Mouse (Mus musculus): ENCODE results near the gene Tns4.

Tns4 gene

DNA sequence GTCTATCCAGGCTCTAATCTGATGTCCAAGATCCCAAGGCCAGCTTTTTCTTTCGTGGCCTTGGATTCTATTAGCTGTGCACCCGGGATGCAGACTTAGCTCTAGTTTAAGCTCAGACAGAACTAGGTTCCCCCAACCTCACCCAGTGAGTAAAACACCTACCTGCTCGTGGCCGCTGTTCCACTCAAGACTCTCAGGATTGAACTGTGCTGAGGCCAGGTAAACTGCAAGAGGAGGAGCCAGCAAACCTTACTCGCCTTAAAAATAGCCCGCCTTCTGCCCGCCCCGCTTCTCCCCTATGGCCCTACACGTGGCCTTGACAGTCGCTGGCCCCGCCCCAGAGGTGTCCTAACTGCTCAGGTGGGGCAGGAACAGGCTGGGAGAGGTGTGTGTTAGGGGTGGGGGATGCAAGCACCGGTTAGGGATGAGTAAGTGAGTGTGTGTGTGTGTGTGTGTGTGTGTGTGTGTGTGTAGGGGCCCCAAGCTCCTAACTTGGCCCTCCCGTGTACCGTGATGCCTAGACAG, at the start of gene Tns4:
Tns4 (minus strand) TSS at position 230 of the 525 bp plus-strand sequence.
- DNase-seq (ENCODE audit: low read depth, low spot score) = no peak

DNA sequence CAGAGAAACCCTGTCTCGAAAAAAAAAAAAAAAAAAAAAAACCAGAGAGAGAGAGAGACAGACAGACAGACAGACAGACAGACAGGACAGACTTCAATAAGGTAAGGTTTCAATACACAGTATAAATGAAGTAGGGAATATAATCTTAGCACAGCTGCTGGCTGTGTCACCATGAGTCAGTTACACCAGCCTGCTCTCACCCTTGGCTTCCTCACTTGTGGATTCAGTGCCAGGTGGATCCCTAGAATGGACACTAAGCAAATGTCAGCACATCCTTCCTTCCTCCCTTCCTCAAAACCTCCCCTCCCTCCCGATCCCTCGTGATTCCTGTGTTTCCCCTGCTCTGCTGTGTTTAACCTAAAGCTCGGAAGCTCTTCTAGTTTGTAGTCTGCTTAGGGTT, 48.3 kb upstream of the Tns4 start:
- no peak for DNase-seq (ENCODE audit: low read depth, low spot score)

DNA sequence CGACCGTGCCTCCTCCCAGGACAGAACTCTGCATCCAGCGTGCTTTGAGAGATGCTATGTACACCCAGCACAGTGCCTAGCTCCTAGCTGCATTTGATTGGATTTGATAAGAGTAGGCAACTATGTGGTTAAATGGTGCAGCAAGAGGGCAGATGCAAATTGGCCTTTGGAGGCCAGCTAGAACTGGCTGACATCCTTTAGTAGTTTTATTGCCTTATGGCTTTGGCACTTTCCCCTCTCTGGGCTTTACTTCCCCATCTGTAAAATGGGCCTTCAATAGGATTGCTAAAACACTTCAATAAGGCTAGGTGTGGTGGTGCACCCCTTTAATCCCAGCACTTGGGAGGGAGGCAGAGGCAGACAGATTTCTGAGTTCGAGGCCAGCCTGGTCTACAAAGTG, 47.9 kb upstream of the Tns4 start:
- DNase-seq (ENCODE audit: low read depth, low spot score) = no peak

DNA sequence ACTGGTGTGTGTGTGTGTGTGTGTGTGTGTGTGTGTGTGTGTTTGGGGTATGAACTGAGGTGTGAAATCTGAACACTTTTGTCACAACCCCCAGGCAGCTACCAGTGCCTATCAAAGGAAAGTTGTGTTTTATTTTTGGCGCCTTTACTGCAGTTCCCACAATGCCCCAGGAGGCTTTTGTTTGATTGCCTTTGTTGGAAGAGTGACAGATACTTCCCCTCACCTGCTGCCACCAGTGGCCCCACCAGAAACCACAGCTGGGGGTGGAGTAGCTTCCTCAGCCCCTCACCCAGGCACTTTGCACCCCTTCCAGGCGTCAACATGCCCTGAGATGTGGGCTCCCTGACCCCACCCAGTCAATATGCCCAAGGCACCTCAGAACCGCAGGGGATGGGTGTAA, 47.3 kb upstream of the Tns4 start:
- no peak for DNase-seq (ENCODE audit: low read depth, low spot score)

DNA sequence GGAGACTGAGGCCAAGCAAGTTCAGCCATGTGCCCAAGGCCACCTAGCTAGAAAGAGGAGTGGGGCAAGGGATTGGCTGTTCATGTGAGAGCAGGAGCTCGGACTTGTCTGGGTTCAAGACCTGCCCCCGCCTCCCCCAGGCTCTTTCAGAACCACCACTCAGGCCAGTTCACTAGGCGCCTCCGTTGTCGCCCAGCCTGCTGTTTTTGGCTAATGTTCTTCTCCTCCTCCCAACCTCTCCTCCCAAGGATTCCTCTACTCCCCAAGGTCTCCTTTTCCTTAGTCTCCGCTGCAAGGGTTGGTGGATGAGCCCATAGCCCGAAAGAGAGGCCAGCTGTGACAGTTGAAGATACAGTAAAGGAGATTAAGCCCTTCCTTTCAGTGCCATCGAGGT, 45.9 kb upstream of the Tns4 start:
- DNase-seq (ENCODE audit: low read depth, low spot score) = no peak

DNA sequence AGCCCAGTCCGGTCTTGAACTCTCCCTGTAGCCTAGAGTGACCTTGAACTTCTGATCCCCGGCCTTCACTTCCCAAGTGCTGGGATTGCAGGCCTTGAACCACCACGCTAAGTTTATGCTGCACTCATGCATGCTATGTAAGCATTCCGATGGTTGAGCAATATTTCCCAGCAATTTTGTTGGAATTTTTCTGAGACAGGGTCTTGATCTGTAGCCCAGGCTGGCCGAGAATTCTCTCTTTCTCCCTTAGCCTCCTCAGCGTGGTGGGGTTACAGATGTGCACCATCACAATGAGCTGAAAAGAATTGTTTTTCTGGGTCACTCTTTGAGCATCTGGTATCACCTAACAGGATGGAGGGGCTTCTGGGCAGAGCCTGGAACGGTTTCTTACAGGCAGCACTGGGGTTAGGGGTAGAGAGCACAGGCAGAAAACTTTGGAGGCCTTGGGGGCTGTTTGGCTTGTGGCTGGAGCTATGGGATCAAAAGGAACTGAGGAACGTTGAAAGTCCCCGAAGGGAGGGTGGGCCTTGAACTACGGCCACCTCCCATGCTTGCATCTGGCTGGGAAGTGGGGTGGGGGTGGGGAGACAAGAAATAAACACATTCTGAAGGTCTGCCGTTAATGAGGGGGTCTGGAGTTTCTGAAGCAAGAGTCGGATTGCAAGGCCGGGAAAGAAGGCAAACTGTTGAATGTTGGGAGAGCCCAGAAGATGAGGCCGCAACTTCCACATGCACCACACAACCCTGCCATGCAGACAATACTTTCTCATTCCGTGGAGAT, 45.4 kb upstream of the Tns4 start:
- no peak for DNase-seq (ENCODE audit: low read depth, low spot score)

DNA sequence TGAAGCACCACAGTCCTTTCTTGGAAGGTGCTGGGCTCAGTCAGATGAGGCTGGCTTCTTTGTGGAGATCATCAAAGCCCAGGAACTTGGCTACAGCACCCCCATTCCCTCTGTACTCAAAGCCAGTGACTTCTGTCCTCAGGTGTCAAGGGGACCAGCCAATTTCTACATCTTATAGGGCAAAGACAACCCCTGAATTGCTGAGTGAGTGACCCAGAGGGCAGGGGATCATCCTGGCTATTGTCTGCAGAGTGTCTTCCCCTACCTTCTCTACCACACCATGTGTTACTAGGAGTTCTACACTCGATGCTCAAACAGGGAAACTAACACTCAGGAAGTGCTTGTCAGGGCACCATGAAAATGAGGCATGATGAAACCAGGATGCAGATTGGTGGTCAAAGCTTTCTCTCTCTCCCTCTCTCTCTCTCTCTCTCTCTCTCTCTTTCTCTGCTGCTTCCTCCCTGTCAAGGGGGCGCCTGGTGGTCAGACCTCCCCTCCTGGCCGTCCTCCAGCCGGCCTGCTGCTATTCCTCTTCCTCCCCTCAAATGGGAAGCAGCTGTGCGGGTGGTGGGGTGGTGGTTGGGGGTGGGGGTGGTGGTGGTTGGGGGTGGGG, 44.3 kb upstream of the Tns4 start:
- DNase-seq (ENCODE audit: low read depth, low spot score) = no peak

DNA sequence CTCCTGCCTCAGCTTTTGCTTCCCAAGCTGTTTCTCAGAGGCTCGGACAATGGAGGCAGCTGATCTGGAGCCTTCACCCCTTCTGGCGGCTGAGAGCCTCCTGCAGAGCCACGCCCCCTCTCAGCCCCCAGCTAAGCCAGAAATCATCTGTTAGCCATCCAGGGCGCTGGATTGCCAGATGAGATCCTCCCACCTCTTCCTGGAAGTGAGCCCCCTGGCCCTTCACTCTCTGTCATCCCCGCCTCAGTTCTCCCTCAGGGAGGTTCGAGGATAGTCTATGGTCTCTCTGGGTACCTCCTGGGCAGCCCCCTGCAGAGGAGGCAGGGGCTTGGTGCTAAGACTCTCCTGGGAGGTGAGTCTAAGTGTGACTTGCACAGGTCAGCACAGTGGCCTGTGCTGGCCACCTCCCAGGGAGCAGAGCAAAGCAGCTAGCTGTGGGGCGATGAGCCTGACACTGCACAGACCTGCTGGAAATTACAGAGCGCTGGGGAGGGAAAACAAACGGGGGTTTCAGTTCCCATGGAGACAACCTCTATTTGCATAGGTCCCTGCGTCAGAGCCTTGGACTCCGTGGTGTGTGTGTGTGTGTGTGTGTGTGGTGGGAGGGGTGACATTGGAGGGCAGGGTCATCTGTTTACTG, 43.1 kb upstream of the Tns4 start:
- DNase-seq (ENCODE audit: low read depth, low spot score) = no peak

DNA sequence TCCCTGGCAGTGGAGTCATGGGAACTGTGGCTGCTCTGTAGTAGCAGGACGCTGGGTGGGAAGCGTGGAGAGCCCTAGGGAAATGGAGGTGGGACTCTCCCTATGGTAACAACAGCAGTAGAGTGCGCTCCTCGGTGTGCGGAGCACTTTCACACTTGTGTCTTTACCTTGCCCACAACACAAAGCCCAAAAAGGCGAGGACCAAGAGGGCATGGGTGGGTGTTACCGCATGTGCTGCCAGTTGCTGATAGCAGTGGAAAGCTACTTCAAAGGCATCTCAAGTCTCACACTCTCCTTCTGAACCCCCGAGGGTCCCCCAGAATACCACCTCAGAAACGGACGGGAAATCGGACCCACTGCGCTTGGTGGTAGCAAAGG, 42.3 kb upstream of the Tns4 start:
- no peak for DNase-seq (ENCODE audit: low read depth, low spot score)

DNA sequence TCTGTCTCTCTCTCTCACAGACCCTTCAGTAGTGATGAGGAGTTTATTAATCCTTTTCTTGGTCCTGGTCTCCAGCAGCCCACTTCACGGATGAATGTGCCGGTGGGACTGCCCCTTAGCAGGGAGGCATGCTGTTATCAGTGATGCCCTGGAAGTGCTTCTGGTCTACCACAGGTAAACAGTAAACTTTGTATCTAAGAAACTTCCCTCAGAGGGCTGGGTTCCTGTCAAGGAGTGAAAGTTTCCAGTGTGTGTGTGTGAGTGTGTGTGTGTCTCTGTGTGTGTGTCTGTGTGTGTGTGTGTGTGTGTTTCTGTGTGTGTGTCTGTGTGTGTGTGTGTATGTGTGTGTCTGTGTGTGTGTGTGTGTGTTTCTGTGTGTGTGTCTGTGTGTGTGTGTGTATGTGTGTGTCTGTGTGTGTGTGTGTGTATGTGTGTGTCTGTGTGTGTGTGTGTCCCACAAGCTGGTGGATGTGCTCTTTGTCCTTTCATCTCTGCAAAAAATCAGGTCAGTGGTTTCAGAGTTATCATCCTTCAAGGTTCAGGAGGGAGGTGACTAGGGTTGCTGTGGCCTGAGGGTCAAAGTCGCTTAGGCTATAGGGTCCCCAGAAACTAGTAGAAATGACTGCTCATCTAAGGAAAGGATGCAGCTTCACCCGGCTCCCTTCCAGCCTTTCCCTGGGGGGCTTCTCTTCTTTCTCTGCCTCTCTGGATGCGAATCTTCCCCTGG, 41.8 kb upstream of the Tns4 start:
- no peak for DNase-seq (ENCODE audit: low read depth, low spot score)

DNA sequence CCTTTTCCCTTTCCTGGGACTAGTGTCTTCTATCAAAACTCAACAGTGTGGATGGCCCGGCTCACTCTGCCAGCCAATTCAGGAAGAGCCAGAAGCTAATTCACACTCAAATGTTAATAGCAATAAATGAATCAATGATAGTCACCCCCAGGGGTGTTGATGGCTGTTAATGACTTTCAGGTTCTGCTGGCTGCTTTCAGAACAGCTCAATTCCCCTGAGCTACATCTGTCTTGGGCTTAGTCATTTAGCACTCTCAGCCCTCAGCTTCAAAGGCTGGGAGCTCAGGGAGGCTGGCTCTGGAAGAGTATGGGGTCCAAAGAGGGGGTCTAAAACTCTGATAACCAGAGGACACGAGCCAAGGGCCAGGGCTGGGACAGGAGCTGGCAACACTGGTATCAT, 40.2 kb upstream of the Tns4 start:
- no peak for DNase-seq (ENCODE audit: low read depth, low spot score)

DNA sequence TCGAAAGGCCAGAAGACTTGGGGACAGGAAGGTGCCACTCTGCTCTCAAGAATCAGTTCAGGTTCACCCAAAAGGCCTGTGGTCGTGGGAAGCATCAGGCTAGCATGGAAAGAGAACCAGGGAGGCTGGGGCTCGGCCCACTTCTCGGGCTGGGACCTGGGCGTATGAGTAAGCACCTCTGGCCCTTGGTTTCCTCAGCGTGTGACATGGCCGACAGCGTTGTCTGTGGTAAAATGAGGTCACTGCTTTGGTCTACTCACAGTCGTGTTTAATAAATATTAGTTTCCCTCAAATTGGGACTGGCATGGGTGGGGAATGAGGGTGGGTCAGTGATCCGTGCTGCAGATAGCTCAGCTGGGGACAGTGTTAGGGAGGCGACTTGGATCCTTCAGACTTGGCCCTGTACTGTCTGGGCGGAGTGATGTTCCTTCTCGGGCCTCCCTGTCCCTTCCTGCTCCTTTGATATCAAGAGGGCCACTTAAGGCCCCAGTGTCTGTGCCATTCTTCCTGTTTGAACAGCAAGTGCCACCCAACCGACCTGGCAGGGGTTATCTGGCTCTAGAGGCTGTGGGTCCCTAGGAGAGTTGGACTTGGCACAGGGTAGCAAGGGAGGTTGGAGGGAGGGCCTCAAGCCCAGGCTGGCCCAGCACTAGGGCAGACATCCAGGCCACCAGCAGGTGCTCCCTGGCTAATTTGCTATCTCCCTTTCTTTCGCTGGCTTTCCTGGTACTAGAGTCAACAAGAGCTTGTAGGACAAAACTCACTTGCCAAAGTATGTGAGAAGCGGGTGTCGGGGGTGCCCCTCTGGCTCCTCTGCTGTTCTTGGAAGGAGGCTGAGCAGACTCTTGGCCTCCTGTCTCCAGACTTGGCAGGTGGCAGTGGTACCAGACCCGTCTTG, 38.9 kb upstream of the Tns4 start:
- DNase-seq (ENCODE audit: low read depth, low spot score) = no peak

DNA sequence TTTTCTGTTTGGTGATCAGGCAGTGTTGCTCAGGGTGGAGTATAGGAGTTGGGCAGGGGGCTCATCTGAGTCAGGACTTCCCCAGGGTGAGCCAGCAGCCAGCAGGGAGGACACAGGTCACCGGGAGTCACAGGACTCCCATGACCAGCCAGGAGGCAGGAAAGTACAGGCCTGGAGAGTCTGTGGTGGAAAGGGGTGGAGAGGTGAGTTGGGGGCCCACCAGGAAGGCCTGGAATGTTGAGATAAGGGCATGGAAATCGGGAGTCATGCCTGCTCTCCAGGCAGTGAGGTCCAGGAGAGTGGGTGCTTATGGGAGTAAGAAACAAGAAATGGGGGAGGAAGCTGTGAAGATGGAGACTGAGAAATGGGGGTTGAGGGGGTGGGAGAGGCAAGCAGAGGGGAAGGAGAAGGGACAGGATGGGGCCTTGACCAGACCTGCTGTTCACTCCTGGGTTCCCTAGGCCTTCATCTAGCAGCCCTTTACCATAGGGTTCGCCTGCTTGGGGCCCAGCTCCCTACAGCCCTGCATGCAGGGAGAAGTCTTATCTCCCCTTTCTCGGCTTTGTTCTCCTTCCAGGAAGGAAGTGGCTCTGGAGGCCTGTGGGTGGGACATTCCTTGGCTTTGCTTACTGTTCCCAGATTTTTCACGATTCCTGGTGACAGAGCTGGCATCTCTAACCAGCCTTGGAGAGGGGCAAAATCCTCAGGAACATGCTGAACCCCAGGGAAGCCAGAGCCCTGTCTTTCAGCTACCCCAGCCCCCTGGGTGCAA, 37.6 kb upstream of the Tns4 start:
- DNase-seq (ENCODE audit: low read depth, low spot score) = peak; percentile 68

DNA sequence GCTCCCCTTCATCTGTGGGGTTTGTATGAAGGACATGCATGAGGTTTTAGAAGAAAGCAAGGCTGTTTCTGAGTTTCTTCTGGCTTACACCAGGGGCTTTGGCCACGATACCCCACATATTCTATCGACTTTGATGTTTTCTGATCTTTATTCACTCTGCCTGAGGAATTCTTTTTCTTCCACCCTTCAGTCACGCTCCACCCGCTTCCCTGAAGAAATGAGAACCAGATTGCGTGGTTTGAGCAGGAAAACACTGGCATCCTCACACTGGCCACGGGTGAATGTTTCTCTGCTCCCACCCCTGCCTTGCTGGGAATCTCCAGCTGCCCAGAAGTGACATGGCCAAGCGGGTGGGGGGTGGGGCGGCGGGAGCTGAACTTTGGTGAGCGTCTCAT, 35.5 kb upstream of the Tns4 start:
- peak; percentile 22 for DNase-seq (ENCODE audit: low read depth, low spot score)

DNA sequence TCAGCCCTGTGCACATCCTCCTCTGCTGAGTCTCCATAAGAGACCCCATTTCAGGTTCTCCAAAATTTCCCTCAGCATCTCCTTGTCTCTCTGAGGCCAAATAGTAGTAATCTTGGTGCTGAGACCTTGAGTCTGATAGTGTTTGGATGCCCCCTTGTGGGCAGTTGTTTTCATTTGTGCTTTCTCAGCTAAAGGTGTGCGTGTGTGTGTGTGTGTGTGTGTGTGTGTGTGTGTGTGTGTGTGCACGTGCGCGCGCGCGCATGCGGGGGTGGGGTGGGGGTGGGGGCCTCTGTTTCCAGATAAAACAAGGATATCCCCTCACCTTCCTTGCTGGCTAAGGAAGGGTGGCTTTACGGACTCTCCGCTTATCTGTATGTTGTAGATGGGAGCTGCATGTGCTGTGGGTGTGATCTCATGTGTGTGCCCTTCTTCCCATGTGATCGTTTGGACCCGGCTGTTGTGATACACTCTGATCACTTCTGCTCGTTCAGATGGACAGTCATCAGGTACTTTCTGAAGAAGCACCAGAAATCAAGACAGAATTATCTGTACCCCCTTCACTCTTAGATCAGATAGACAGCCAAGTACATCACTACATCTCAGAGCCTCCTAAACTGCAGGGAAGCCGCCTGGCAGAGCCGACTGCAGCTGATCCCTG, 35.0 kb upstream of the Tns4 start:
- DNase-seq (ENCODE audit: low read depth, low spot score) = no peak

DNA sequence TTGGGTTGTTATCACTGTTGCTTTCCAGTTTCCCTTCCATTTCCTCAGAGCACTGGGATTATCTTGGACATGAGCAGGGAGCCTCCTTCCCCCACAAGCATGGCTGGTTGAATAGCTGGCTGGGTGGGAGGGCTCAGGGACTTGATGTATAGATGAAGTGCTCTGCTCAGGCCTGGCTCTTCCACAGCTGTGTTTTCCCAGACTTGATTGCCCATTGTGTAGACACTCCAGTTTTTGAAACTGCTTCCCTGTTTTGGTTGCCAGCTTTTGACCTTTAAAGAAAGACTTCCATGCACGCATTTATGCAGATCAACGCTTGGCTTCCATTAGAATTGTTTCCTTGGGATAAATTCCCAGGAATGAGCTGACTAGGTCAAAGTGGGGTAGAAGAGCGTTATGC, 33.6 kb upstream of the Tns4 start:
- DNase-seq (ENCODE audit: low read depth, low spot score) = no peak

DNA sequence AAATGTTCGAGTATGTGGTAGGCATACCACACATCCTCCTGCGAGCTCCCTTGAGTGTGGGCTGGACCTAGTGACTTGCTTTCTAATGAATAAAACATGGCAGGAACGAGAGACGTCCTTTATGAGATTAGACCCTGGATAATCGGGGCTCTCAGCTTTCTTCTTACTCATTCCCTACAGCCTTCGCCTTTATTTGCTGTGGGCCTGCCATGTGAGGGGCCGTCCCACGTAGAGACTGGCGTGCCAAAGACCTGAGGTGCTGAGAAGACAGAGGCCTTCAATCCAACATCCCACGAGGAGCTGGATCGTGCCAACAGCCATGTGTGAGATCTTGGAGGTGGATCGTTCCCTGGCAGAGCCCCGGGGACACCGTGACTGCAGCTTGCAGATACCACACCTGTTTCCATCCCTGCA, 32.1 kb upstream of the Tns4 start:
- DNase-seq (ENCODE audit: low read depth, low spot score) = peak; percentile 68

DNA sequence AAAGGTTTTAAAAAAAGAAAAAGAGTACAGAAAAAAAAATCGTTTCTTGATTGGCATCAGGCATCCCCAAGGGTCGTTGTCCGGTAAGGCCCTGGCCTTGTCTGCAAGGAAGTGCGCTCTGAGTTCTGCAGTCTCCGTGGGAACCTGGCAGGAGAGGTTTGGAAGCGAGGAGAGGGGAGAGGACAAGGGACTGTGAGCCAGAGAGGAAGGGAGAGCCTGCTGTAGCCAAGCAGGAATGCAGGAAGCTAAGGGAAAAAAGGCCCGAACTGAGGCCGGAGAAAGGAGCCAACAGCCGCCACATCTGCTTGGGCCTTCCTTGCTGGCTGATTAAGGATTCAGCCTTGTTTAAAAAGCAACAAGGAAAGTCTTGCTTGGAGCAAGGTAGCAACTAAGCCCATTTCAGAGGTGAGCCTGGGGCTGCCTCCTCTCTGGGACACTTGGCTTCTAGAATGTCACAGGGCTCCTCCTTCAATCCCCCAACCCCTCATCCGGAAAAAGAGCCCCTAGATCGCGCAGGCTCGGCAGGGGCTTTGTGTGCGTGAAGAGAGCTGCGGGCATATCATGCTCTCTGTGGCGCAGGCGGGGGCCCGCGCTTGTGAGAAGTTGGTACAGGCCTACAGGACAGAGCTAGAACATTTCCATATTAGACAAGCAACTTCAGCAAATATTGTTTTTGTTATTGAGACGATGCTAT, 31.6 kb upstream of the Tns4 start:
- no peak for DNase-seq (ENCODE audit: low read depth, low spot score)

DNA sequence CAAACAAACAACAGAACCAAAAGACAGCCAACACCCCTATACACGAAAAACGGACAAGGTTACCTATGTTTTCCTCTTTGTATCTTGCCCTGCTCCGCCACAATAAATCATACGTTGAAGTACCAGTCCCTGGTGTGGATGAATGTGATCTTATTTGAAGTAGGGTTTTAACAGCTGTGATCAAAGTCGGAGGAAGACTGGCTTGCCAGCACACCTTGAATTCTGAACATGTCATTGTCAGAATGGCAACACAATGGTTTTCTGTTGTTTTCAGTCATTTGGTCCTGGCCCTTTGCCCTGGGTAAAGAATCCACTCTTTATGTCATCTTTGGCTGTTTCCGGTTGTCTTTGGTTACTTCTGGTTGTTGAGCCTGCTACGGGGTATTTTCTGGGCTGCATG, 29.9 kb upstream of the Tns4 start:
- DNase-seq (ENCODE audit: low read depth, low spot score) = no peak
